Mouse (Mus musculus) olfactory bulb, adult 2 months (tissue): ENCODE measurements at regions not wholly inside any gene's neighbourhood (a gene's known extent, or its start where the extent isn't known, plus 50 kb on each side); places are given as distances from the start of the nearest gene placed in this dataset.

Source experiments
- CTCF ChIP-seq: fragments of 200-500 bp; IDR thresholded peaks from 2 replicates; pipeline ENCODE4 v1.5.1; 2012; ENCODE audit warnings: low read depth, mild to moderate bottlenecking, low read length, moderate library complexity; ENCODE audit not compliant: insufficient read depth
- POLR2A ChIP-seq: fragments of 200-500 bp; IDR thresholded peaks from 2 replicates; pipeline ENCODE4 v1.6.1; 2012; ENCODE audit warnings: mild to moderate bottlenecking, low read depth, low read length, moderate library complexity; ENCODE audit not compliant: insufficient read depth

GRCm38 (mm10) chr4:153064021-153064605 is 418.5 kb downstream of the Ajap1 start:
- TF ChIP-seq POLR2A (no peak), CTCF (no peak)
